Comparison of ENCODE assay signal across 8 mouse cellular contexts in genomic region chr4:100214324-100215215, GRCm38 (mm10).
A peak's percentile ranks its signal among the peaks of the same experiment; 100 is the strongest.
DNase-seq lines count a peak whose midpoint lies in the region; ATAC-seq and TF ChIP-seq lines count a peak whose summit lies in the region.

No protein-coding gene starts in this region.

- no peak overlapping the region for H3K4me3 ChIP-seq in neural tube, embryonic 15.5 days (replicated peaks)
- H3K4me3 ChIP-seq in bone marrow, adult 2 months (replicated peaks; ENCODE audit: control insufficient read depth, low read depth, low read length) = no peak overlapping the region
- H3K4me3 ChIP-seq in heart, embryonic 16.5 days (ENCODE audit: low read length) = no peak overlapping the region
- no peak overlapping the region for H3K4me3 ChIP-seq in limb, embryonic 12.5 days (replicated peaks)
- no peak overlapping the region for H3K4me3 ChIP-seq in midbrain, postnatal 0 days (ENCODE audit: low read depth, low read length)

- no peaks in the 10 kb centered on the region for H3K36me3 ChIP-seq in neural tube, embryonic 15.5 days
- no peaks in the 10 kb centered on the region for H3K36me3 ChIP-seq in heart, embryonic 16.5 days (ENCODE audit: control insufficient read depth, insufficient read depth)
- H3K36me3 ChIP-seq in limb, embryonic 12.5 days = no peaks in the 10 kb centered on the region
- no peaks in the 10 kb centered on the region for H3K36me3 ChIP-seq in midbrain, postnatal 0 days (ENCODE audit: insufficient read depth, low read length)

- H3K9ac ChIP-seq in neural tube, embryonic 15.5 days (replicated peaks) = no peak overlapping the region
- H3K9ac ChIP-seq in heart, embryonic 16.5 days (ENCODE audit: low read length) = no peak overlapping the region
- no peak overlapping the region for H3K9ac ChIP-seq in limb, embryonic 12.5 days (replicated peaks)
- no peak overlapping the region for H3K9ac ChIP-seq in midbrain, postnatal 0 days (replicated peaks; ENCODE audit: low read length, poor library complexity, severe bottlenecking)

- 70% methylated on average over 13 of the region's 13 CpGs for WGBS in neural tube, embryonic 15.5 days
- WGBS in bone marrow, adult 2 months = 76% methylated on average over 13 of the region's 13 CpGs
- 63% methylated on average over 13 of the region's 13 CpGs for WGBS in heart, embryonic 16.5 days
- WGBS in limb, embryonic 12.5 days = 40% methylated on average over 13 of the region's 13 CpGs
- WGBS in midbrain, postnatal 0 days = 61% methylated on average over 13 of the region's 13 CpGs

- H3K27me3 ChIP-seq in neural tube, embryonic 15.5 days (replicated peaks) = no peaks in the 10 kb centered on the region
- H3K27me3 ChIP-seq in heart, embryonic 16.5 days (ENCODE audit: control insufficient read depth, insufficient read depth, low read length) = no peaks in the 10 kb centered on the region
- peaks cover 25% of the 10 kb centered on the region for H3K27me3 ChIP-seq in limb, embryonic 12.5 days
- H3K27me3 ChIP-seq in midbrain, postnatal 0 days (ENCODE audit: insufficient read depth, low read length) = no peaks in the 10 kb centered on the region

- peak; percentile 56; the same call in 1 of the 2 replicates for TF ChIP-seq CTCF in bone marrow, adult 2 months (IDR thresholded peaks at IDR 0.05; ENCODE audit: control insufficient read depth, insufficient read depth, low read length)
- TF ChIP-seq CTCF in midbrain, postnatal 0 days (IDR thresholded peaks at IDR 0.05) = peak; percentile 58

- ATAC-seq in neural tube, embryonic 15.5 days (ENCODE audit: low FRiP score) = no peak
- 0 out of 2 replicates have a peak, but pooled peaks have one; percentile 39 for ATAC-seq in heart, embryonic 16.5 days (replicated peaks; ENCODE audit: extremely low read depth, insufficient read depth, low FRiP score)
- peak; percentile 58; the same call in 1 of the 2 replicates for ATAC-seq in limb, embryonic 12.5 days (ENCODE audit: insufficient number of reproducible peaks, insufficient read depth, low FRiP score, low TSS enrichment, low read depth)
- no peak for ATAC-seq in midbrain, postnatal 0 days (ENCODE audit: low FRiP score)

- no peak overlapping the region for H3K27ac ChIP-seq in neural tube, embryonic 15.5 days (replicated peaks)
- no peak overlapping the region for H3K27ac ChIP-seq in bone marrow, adult 2 months (ENCODE audit: control insufficient read depth, insufficient read depth, low read depth, low read length, poor library complexity)
- no peak overlapping the region for H3K27ac ChIP-seq in heart, embryonic 16.5 days (ENCODE audit: low read length)
- peak overlapping the region; percentile 24; the same call in 1 of the 2 replicates for H3K27ac ChIP-seq in limb, embryonic 12.5 days
- no peak overlapping the region for H3K27ac ChIP-seq in midbrain, postnatal 0 days (ENCODE audit: low read depth, low read length)

- TF ChIP-seq POLR2A in bone marrow, adult 2 months (IDR thresholded peaks at IDR 0.05; ENCODE audit: borderline replicate concordance, control insufficient read depth, low read depth, low read length) = no peak

- H3K4me2 ChIP-seq in neural tube, embryonic 15.5 days = no peak overlapping the region
- no peak overlapping the region for H3K4me2 ChIP-seq in heart, embryonic 16.5 days (ENCODE audit: low read depth, low read length)
- H3K4me2 ChIP-seq in limb, embryonic 12.5 days = no peak overlapping the region
- no peak overlapping the region for H3K4me2 ChIP-seq in midbrain, postnatal 0 days (ENCODE audit: low read depth, low read length, poor library complexity, severe bottlenecking)

- no peaks in the 10 kb centered on the region for H3K9me3 ChIP-seq in neural tube, embryonic 15.5 days (replicated peaks)
- no peaks in the 10 kb centered on the region for H3K9me3 ChIP-seq in heart, embryonic 16.5 days (replicated peaks; ENCODE audit: control insufficient read depth, low read length)
- no peaks in the 10 kb centered on the region for H3K9me3 ChIP-seq in limb, embryonic 12.5 days
- no peaks in the 10 kb centered on the region for H3K9me3 ChIP-seq in midbrain, postnatal 0 days (ENCODE audit: low read length)

- peak; percentile 49 for DNase-seq in neural tube, embryonic 10.5 days (ENCODE audit: extremely low spot score, low spot score)
- DNase-seq in midbrain, postnatal 0 days (ENCODE audit: low spot score) = no peak
- DNase-seq in urinary bladder, adult 2 months (ENCODE audit: low spot score) = no peak
- DNase-seq in MN1 (ENCODE audit: low spot score) = no peak

- H3K4me1 ChIP-seq in neural tube, embryonic 15.5 days = no peaks in the 10 kb centered on the region
- H3K4me1 ChIP-seq in bone marrow, adult 2 months (ENCODE audit: control insufficient read depth, insufficient read depth, low read length) = no peaks in the 10 kb centered on the region; the same call in 1 of the 2 replicates
- H3K4me1 ChIP-seq in heart, embryonic 16.5 days (ENCODE audit: control insufficient read depth, insufficient read depth, low read length) = peaks cover 48% of the 10 kb centered on the region
- H3K4me1 ChIP-seq in limb, embryonic 12.5 days (replicated peaks) = peaks cover 15% of the 10 kb centered on the region
- H3K4me1 ChIP-seq in midbrain, postnatal 0 days (ENCODE audit: insufficient read depth, low read length) = no peaks in the 10 kb centered on the region

Comparison
In these comparisons a context has a peak if more than half of its experiments do, and no peak if none do; other contexts are left out.
1. ATAC-seq: peak in heart, embryonic 16.5 days (single experiment) and limb, embryonic 12.5 days (single experiment); none in neural tube, embryonic 15.5 days (single experiment) and midbrain, postnatal 0 days (single experiment).